Mouse (Mus musculus): Measurements from ENCODE around the gene Snd1.

The Snd1 gene

DNA sequence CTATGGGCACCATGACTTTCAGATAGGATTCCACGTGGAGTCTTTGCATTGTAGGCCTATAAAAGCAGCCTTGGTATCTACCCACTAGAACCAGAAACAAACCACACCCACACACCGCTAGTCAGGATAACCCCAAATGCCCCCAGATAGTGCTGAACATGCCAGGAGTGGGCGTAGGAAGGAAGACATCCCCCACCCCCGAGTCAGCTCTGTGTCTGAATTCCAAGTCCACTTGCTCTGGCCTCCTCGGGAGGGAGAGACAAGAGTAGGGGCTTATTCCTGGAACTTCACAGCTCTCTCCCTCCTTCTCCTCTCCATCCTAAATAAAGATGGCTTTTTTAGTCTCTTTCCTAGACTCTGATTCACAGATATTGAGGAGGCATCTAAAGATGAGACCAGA lies 494.7 kb downstream of the Snd1 start:
- no peak for DNase-seq (ENCODE audit: low read depth, low spot score)

DNA sequence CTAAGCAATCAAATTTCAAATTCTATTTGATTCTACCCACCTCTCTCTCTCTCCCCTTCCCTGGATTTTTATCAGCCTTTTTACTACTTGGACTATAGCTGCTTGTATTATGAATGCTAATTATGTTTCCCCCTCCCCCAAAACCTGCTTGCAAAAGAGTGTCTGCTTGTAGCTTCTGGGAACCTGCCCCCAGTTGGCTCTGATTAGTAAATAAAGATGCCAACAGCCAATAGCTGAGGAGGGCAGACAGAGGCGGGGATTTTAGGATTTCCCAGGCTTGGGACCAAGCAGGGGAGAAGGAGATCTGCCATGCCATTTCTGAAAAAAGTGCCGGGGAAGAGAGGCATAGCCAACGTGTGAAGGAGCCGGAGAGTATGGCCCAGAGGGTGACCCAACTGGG lies 495.8 kb downstream of the Snd1 start:
- no peak for DNase-seq (ENCODE audit: low read depth, low spot score)

DNA sequence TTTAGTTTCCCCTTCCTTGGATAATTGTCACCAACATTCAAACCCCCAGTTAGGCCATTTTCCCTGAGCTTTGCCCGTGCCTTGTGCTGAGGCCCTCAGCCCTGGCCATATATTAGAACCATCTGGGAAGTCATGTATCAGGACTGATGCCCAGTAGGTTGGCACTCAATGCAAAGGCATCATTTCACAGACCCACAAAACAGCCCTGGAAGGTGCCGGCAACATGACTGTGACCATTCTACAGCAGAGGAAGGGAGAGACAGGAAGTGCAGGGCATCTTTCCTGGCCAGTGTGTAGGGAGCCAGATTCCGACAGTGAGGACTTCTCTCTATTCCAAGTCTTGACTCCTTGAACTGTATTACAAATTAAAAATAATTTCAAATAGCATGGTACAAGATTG lies 499.6 kb downstream of the Snd1 start:
- no peak for DNase-seq (ENCODE audit: low read depth, low spot score)

DNA sequence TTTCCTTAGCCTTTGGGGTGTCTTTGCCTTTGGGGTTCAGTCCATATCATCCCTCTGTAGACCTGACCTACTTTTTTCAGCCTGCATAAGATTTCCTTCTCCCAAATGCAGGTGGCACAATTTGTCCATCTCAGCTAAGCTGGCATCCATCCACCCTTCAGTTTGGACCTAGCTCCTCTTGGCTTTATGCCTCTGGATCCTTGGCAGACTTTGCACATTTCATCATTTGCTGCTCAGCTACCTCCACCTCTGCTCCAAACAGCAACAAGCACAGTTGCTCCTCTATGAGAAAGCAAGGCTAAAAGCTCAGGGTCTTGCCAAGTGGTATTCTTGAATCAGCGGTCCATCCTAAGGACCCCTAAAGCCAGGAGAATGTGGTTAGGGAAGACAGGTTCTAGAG lies 500.2 kb downstream of the Snd1 start:
- DNase-seq (ENCODE audit: low read depth, low spot score) = no peak

DNA sequence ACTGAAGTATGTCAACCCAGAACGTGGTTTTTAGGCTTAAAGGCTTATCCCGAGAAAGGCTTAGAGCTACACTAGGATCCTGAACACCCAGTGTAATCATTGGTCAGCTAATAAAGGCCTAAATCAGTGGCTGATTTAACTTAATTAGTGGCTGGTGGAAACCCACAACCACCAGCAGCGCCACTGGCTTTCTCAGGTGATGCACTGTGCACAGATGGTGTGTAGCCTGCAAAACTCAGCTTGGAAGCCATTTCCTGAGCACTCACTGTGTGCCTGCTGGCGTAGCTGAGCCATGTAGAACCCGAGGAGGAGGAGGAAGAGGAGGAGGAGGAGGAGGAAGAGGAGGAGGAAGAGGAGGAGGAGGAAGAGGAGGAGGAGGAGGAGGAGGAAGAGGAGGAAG lies 503.1 kb downstream of the Snd1 start:
- DNase-seq (ENCODE audit: low read depth, low spot score) = no peak

DNA sequence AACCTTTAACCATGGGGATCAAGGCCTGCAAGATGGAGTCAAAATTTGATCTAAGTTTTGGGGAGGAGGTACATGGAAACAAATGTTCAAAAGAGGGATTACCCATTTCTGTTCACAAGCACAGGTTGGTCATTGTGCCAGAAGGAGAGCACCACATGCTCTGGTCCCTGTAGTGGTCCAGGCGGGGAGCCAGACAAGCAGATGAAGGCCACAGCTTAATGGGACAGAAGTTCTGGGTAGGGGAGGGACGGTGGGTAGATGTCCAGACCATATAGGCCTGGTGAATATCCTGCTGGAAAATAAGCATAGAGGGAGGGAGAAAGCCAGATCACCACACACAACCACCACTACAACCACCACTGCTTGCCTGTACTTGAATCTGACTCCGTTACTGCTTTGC lies 503.9 kb downstream of the Snd1 start:
- no peak for DNase-seq (ENCODE audit: low read depth, low spot score)

DNA sequence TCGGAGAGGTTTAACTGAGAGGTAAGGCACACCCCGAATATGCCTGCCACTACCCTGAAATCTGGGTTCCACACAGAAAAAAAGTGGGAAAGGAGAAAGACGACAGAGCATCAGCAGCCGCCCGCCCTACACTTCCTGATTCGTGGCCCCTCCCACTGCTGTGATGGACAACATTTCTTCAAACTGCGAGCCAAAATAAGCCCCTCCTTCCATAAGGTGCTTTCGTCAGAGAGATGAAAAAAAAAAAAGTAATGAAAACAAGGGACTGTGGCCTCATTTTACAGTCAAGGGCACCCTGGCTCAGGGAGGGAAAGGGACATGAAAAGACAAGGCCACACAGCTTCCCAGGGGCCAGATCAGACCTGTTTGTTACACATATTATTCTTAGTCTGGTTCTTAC lies 504.6 kb downstream of the Snd1 start:
- no peak for DNase-seq (ENCODE audit: low read depth, low spot score)

DNA sequence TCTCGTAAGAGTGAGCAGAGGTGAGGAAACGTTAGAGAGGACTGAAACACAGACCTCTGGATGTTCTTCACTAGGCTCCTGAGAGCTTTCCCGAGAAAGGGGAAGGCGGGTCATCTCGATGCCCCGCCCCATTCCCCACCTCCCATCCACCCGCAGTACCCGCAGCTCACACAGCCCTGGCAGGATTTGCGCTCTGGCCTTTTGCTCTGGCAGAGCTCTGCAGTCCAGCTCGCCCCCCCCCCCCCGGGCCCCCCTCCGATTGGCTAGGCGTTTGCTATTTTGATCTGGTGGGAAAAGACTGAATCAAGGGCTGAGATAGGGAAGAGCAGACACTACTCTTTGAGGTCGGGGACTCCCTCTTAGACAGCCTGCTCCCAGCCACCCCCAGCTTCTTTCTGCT lies 505.3 kb downstream of the Snd1 start:
- no peak for DNase-seq (ENCODE audit: low read depth, low spot score)

DNA sequence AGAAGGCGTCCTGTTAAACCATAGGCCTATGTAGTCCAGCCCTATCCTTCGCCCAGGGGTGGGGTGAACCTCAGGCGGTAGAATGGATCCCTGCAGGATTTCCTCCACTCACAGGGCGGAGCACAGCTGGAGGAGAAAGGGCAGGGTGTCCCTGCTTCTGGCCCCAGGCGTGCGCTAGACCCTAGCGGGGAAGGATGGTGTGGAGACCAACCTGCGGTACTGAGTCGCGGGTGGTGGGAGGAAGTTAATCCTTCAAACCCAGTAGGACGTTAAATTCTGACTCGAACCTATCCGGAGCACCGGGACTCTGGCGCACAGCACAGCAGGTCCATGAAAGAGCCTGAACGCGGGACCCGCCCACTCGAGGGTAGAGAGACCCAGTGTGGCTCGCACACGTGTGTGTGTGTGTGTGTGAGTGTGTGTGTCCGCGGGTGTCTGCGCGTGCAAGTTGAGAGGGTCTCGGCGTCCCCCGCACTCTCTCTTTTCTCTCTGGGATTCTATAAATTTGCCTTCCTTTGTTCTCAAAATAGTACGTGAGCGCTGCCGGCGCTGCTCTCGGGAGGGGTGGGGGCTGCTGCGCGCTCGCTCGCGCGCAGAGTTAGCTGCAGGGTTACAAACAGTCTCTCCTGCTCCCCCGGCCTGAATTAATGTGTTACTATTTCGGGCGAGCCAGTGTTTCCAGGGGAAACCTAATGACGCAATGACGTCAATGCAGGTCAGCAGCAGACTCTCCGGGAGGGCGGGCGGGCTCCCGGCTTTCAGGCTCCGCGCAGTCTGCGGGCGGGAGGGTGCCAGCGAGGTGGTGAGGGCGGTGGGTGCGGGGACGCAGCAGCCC lies 506.0 kb downstream of the Snd1 start:
- no peak for DNase-seq (ENCODE audit: low read depth, low spot score)

DNA sequence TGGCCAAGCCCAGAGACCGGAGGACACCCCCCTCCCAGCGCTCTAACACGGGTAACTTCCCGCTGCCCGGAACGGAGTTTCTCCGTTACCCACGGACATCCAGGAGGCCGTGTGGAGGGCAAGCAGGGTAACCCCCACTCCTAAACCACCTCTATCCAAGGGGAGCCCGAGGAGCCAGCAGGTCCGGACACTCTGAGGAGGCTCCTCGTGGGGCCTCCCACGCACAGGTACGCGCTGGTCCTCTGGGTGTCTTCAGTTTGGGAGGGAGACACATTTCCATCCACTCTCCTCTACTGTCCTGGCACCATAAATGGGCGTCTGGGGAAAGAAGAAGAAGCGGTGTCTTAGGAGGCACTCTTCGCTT lies 506.6 kb downstream of the Snd1 start:
- no peak for DNase-seq (ENCODE audit: low read depth, low spot score)

DNA sequence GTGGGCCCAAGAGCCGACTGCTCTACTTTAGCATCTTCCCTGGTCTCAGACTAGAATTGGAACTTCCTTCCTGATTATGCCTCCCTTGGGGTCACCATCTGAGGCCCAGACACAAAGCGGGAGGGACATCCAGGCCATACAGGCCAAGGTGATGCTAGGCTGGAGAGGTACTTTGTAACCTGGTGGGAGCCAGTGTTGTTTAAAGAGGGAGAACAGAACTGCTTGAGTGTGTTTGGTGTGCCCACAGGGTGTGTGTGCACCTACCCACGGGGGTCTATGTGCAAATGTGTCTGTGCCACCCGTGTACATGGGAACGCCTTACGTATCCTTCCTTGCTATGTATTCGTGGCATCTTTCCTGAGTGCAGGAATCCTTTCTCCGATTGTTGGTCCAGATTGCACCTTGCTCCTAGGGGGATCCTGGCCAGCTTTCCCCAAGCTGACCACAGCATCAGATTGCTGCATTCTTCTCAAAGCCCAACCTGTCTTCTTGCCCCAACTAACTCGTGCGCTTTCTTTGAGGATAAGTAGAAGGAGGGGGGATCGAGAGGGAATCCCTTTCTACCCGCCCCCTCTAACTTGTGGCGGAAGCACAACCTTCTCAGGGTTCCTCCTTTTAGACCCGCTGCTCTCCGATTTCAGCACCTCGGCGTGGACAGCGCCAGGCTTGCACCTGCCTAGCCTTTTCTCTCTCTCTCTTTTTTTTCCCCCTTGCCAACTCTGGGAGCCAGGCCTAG lies 507.2 kb downstream of the Snd1 start:
- DNase-seq (ENCODE audit: low read depth, low spot score) = no peak

DNA sequence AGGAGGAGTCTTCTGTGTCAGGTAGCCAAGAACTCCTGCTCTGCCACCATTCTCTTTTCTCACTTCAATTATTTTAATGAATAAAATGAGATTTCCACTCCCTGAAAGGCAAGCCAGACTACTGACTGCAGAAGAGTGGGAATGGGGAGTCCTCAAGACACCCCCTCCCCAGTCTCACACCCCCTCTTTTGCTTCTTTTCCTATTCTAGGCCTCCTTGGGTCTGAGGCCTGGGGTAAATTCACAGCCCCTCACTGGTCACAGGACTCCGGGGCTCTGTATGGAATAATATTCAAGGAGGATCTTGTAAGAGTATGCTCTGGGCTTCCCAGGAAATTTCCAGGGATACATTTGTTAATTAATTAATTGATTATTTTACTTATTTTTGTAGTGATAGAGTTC lies 507.9 kb downstream of the Snd1 start:
- no peak for DNase-seq (ENCODE audit: low read depth, low spot score)
